Mouse (Mus musculus): ENCODE measurements around the gene Zbtb38. TPM values are rescaled to one million over a fixed set of nuclear protein-coding genes. Genes with fewer than 3 reads are reported as not detected.
A peak's percentile ranks its signal among the peaks of the same experiment; 100 is the strongest.

The Zbtb38 gene
- polyA plus RNA-seq, 1 experiment from 2014 or later, result 51.0 TPM

- H3K4me1 ChIP-seq, result peaks cover 16% of the 10 kb centered on the region
- H3K9ac ChIP-seq (replicated peaks), result no peak overlapping the region
- no peaks in the 10 kb centered on the region for H3K9me3 ChIP-seq
- no peaks in the 10 kb centered on the region for H3K27me3 ChIP-seq
- 71% methylated on average over 13 of the region's 13 CpGs for WGBS
- no peak overlapping the region for H3K4me3 ChIP-seq
- H3K27ac ChIP-seq (replicated peaks), result no peak overlapping the region
- no peaks in the 10 kb centered on the region for H3K36me3 ChIP-seq
- ATAC-seq (replicated peaks), result no peak
- no peak overlapping the region for H3K4me2 ChIP-seq (replicated peaks)
These were observed 13.9 kb downstream of the Zbtb38 start for GRCm38 (mm10) chr9:96738563-96739355.

GRCm38 (mm10) chr9:96735946-96736345, 16.7 kb downstream of the Zbtb38 start:
- Histone ChIP-seq H3K27ac (replicated peaks) (no peak overlapping the region), H3K27me3 (no peaks in the 10 kb centered on the region), H3K36me3 (no peaks in the 10 kb centered on the region), H3K4me1 (peaks cover 30% of the 10 kb centered on the region), H3K4me3 (no peak overlapping the region), H3K9me3 (no peaks in the 10 kb centered on the region), H3K9ac (replicated peaks) (no peak overlapping the region), H3K4me2 (replicated peaks) (no peak overlapping the region)
- 65% methylated on average over 4 of the region's 4 CpGs for WGBS
- ATAC-seq (replicated peaks), result no peak

GRCm38 (mm10) chr9:96733425-96733717, 19.3 kb downstream of the Zbtb38 start:
- WGBS, result 87% methylated on average over 4 of the region's 4 CpGs
- Histone ChIP-seq H3K9me3 (no peaks in the 10 kb centered on the region), H3K27ac (replicated peaks) (peak overlapping the region; percentile 94), H3K4me2 (replicated peaks) (peak overlapping the region; percentile 50), H3K36me3 (no peaks in the 10 kb centered on the region), H3K27me3 (no peaks in the 10 kb centered on the region), H3K4me3 (peak overlapping the region; percentile 35), H3K4me1 (peaks cover 46% of the 10 kb centered on the region), H3K9ac (replicated peaks) (no peak overlapping the region; the same call in 1 of the 2 replicates)
- peak; percentile 14; the same call in 1 of the 2 replicates for ATAC-seq (replicated peaks)

GRCm38 (mm10) chr9:96732644-96733424, 19.8 kb downstream of the Zbtb38 start:
- Histone ChIP-seq H3K9me3 (no peaks in the 10 kb centered on the region), H3K27ac (replicated peaks) (peak overlapping the region; percentile 94), H3K36me3 (no peaks in the 10 kb centered on the region), H3K27me3 (no peaks in the 10 kb centered on the region), H3K4me1 (peaks cover 52% of the 10 kb centered on the region), H3K4me2 (replicated peaks) (peak overlapping the region; percentile 50), H3K4me3 (peak overlapping the region; percentile 35), H3K9ac (replicated peaks) (peak overlapping the region; percentile 46)
- ATAC-seq (replicated peaks), result peak; percentile 53
- WGBS, result 52% methylated on average over 17 of the region's 17 CpGs

GRCm38 (mm10) chr9:96731961-96732511, 20.6 kb downstream of the Zbtb38 start:
- ATAC-seq (replicated peaks), result peak; percentile 81
- Histone ChIP-seq H3K36me3 (no peaks in the 10 kb centered on the region), H3K4me2 (replicated peaks) (peak overlapping the region; percentile 50), H3K9ac (replicated peaks) (peak overlapping the region; percentile 46), H3K27ac (replicated peaks) (peak overlapping the region; percentile 94), H3K9me3 (no peaks in the 10 kb centered on the region), H3K27me3 (no peaks in the 10 kb centered on the region), H3K4me3 (peak overlapping the region; percentile 35), H3K4me1 (peaks cover 60% of the 10 kb centered on the region)
- 10% methylated on average over 14 of the region's 14 CpGs for WGBS

GRCm38 (mm10) chr9:96731039-96731895, 21.4 kb downstream of the Zbtb38 start:
- WGBS, result 58% methylated on average over 19 of the region's 19 CpGs
- no peak for ATAC-seq (replicated peaks)
- Histone ChIP-seq H3K4me3 (peak overlapping the region; percentile 35), H3K4me1 (peaks cover 67% of the 10 kb centered on the region), H3K27me3 (no peaks in the 10 kb centered on the region), H3K9me3 (no peaks in the 10 kb centered on the region), H3K9ac (replicated peaks) (peak overlapping the region; percentile 46), H3K4me2 (replicated peaks) (peak overlapping the region; percentile 50), H3K27ac (replicated peaks) (peak overlapping the region; percentile 94), H3K36me3 (no peaks in the 10 kb centered on the region)

GRCm38 (mm10) chr9:96730311-96730625, 22.4 kb downstream of the Zbtb38 start:
- Histone ChIP-seq H3K4me2 (replicated peaks) (peak overlapping the region; percentile 50), H3K9ac (replicated peaks) (peak overlapping the region; percentile 45), H3K4me3 (peak overlapping the region; percentile 35), H3K27ac (replicated peaks) (peak overlapping the region; percentile 94), H3K27me3 (no peaks in the 10 kb centered on the region), H3K36me3 (no peaks in the 10 kb centered on the region), H3K9me3 (no peaks in the 10 kb centered on the region), H3K4me1 (peaks cover 77% of the 10 kb centered on the region)
- 63% methylated on average over 2 of the region's 2 CpGs for WGBS
- no peak for ATAC-seq (replicated peaks)

GRCm38 (mm10) chr9:96729537-96730310, 22.9 kb downstream of the Zbtb38 start:
- Histone ChIP-seq H3K4me3 (peak overlapping the region; percentile 35), H3K4me2 (replicated peaks) (peak overlapping the region; percentile 50), H3K27me3 (no peaks in the 10 kb centered on the region), H3K36me3 (no peaks in the 10 kb centered on the region), H3K27ac (replicated peaks) (peak overlapping the region; percentile 94), H3K4me1 (peaks cover 82% of the 10 kb centered on the region), H3K9ac (replicated peaks) (peak overlapping the region; percentile 45), H3K9me3 (no peaks in the 10 kb centered on the region)
- 77% methylated on average over 10 of the region's 10 CpGs for WGBS
- no peak for ATAC-seq (replicated peaks)

GRCm38 (mm10) chr9:96728338-96729162, 24.1 kb downstream of the Zbtb38 start:
- H3K9ac ChIP-seq (replicated peaks), result no peak overlapping the region
- 54% methylated on average over 16 of the region's 16 CpGs for WGBS
- H3K27me3 ChIP-seq, result no peaks in the 10 kb centered on the region
- H3K36me3 ChIP-seq, result no peaks in the 10 kb centered on the region
- peaks cover 76% of the 10 kb centered on the region for H3K4me1 ChIP-seq
- H3K27ac ChIP-seq (replicated peaks), result peak overlapping the region; percentile 94
- H3K9me3 ChIP-seq, result no peaks in the 10 kb centered on the region
- no peak for ATAC-seq (replicated peaks)
- H3K4me2 ChIP-seq (replicated peaks), result peak overlapping the region; percentile 50
- H3K4me3 ChIP-seq, result peak overlapping the region; percentile 35

- Histone ChIP-seq H3K4me1 (peaks cover 69% of the 10 kb centered on the region), H3K4me2 (replicated peaks) (0 out of 2 replicates have a peak overlapping the region, but pooled peaks have one; percentile 50), H3K36me3 (no peaks in the 10 kb centered on the region), H3K27me3 (no peaks in the 10 kb centered on the region), H3K27ac (replicated peaks) (peak overlapping the region; percentile 94), H3K9ac (replicated peaks) (no peak overlapping the region), H3K9me3 (no peaks in the 10 kb centered on the region), H3K4me3 (no peak overlapping the region)
- ATAC-seq (replicated peaks), result peak; percentile 42
- WGBS, result 63% methylated on average over 6 of the region's 6 CpGs
These were observed 24.9 kb downstream of the Zbtb38 start for GRCm38 (mm10) chr9:96727688-96728087.

All from forebrain, embryonic 15.5 days (tissue).